Mouse (Mus musculus): ENCODE results near the gene Gpr137. TPM values are rescaled to one million over a fixed set of nuclear protein-coding genes. Genes with fewer than 3 reads are reported as not detected.

The Gpr137 gene
- polyA plus RNA-seq, 1 experiment from 2014 or later: 8.8 TPM

GRCm38 (mm10) chr19:6949951-6950350, 7.7 kb upstream of the Gpr137 start:
- H3K4me1 ChIP-seq: peaks cover 51% of the 10 kb centered on the region
- no peak overlapping the region for H3K9ac ChIP-seq
- no peak for ATAC-seq
- H3K9me3 ChIP-seq (replicated peaks): no peaks in the 10 kb centered on the region
- H3K4me3 ChIP-seq: peak overlapping the region; percentile 70
- H3K36me3 ChIP-seq: peaks cover 36% of the 10 kb centered on the region
- peak overlapping the region; percentile 99 for H3K4me2 ChIP-seq
- no peak overlapping the region; the same call in 1 of the 2 replicates for H3K27ac ChIP-seq
- 63% methylated on average over 5 of the region's 5 CpGs for WGBS (ENCODE audit: insufficient replicate concordance)
- H3K27me3 ChIP-seq (replicated peaks): no peaks in the 10 kb centered on the region

GRCm38 (mm10) chr19:6949532-6949931, 7.3 kb upstream of the Gpr137 start:
- Histone ChIP-seq H3K9ac (no peak overlapping the region), H3K4me2 (0 out of 2 replicates have a peak overlapping the region, but pooled peaks have one; percentile 99), H3K4me3 (no peak overlapping the region), H3K27ac (no peak overlapping the region), H3K4me1 (peaks cover 51% of the 10 kb centered on the region), H3K9me3 (replicated peaks) (no peaks in the 10 kb centered on the region), H3K36me3 (peaks cover 36% of the 10 kb centered on the region), H3K27me3 (replicated peaks) (no peaks in the 10 kb centered on the region)
- WGBS (ENCODE audit: insufficient replicate concordance): 84% methylated on average over 5 of the region's 5 CpGs
- ATAC-seq: no peak

GRCm38 (mm10) chr19:6948186-6948585, 5.9 kb upstream of the Gpr137 start:
- Histone ChIP-seq H3K4me1 (peaks cover 53% of the 10 kb centered on the region), H3K27me3 (replicated peaks) (no peaks in the 10 kb centered on the region), H3K4me3 (no peak overlapping the region), H3K4me2 (no peak overlapping the region), H3K36me3 (peaks cover 28% of the 10 kb centered on the region), H3K9me3 (replicated peaks) (no peaks in the 10 kb centered on the region), H3K9ac (no peak overlapping the region), H3K27ac (peak overlapping the region; percentile 31; the same call in 1 of the 2 replicates)
- no peak for ATAC-seq
- WGBS (ENCODE audit: insufficient replicate concordance): 69% methylated on average over 4 of the region's 4 CpGs

GRCm38 (mm10) chr19:6947742-6948141, 5.5 kb upstream of the Gpr137 start:
- WGBS (ENCODE audit: insufficient replicate concordance): 53% methylated on average over 4 of the region's 4 CpGs
- no peak overlapping the region for H3K9ac ChIP-seq
- H3K4me1 ChIP-seq: peaks cover 53% of the 10 kb centered on the region
- H3K9me3 ChIP-seq (replicated peaks): no peaks in the 10 kb centered on the region
- no peak for ATAC-seq
- H3K27me3 ChIP-seq (replicated peaks): no peaks in the 10 kb centered on the region
- H3K4me3 ChIP-seq: no peak overlapping the region
- H3K36me3 ChIP-seq: peaks cover 26% of the 10 kb centered on the region
- peak overlapping the region; percentile 31; the same call in 1 of the 2 replicates for H3K27ac ChIP-seq
- H3K4me2 ChIP-seq: no peak overlapping the region

- ATAC-seq: no peak
- WGBS (ENCODE audit: insufficient replicate concordance): 90% methylated on average over 6 of the region's 6 CpGs
Measured at GRCm38 (mm10) chr19:6943709-6944108, 1.4 kb upstream of the Gpr137 start.

DNA sequence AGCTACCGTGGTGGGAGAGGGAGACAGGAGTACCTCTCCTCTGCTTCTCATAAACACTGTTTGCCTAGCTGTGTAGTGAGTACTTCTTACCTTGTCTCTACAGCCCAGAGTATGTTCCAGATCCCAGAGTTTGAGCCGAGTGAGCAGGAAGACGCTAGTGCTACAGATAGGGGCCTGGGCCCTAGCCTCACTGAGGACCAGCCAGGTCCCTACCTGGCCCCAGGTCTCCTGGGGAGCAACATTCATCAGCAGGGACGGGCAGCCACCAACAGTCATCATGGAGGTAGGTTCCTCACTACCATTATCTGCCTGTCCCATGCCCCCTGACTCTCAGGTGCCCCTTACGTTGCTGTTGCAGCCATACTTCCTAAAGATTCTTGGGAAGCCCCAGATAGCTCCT, 484 bp upstream of the Gpr137 start:
- Histone ChIP-seq H3K4me2 (peak overlapping the region; percentile 98), H3K9me3 (replicated peaks) (no peaks in the 10 kb centered on the region), H3K9ac (peak overlapping the region; percentile 86), H3K27ac (peak overlapping the region; percentile 94), H3K36me3 (peaks cover 22% of the 10 kb centered on the region), H3K4me3 (peak overlapping the region; percentile 88), H3K4me1 (peaks cover 32% of the 10 kb centered on the region), H3K27me3 (replicated peaks) (peaks cover 8% of the 10 kb centered on the region)
- WGBS (ENCODE audit: insufficient replicate concordance): 21% methylated on average over 5 of the region's 5 CpGs
- ATAC-seq: peak; percentile 14

More at GRCm38 (mm10) chr19:6943709-6944108, 1.4 kb upstream of the Gpr137 start:
- no peaks in the 10 kb centered on the region for H3K27me3 ChIP-seq (replicated peaks)
- H3K4me2 ChIP-seq: no peak overlapping the region
- no peak overlapping the region for H3K9ac ChIP-seq
- no peak overlapping the region for H3K27ac ChIP-seq
- no peak overlapping the region for H3K4me3 ChIP-seq
- H3K9me3 ChIP-seq (replicated peaks): no peaks in the 10 kb centered on the region
- peaks cover 26% of the 10 kb centered on the region for H3K36me3 ChIP-seq
- peaks cover 37% of the 10 kb centered on the region for H3K4me1 ChIP-seq

GRCm38 (mm10) chr19:6941372-6942248, 670 bp downstream of the Gpr137 start, which contains the start of gene Bad:
Gene Bad, plus strand, starts transcription at chr19:6941861.
- Histone ChIP-seq H3K9ac (peak within 1 kb of the TSS; percentile 86), H3K9me3 (replicated peaks) (no peaks in the 10 kb centered on the region), H3K4me2 (peak within 1 kb of the TSS; percentile 98), H3K4me1 (peaks cover 30% of the 10 kb centered on the region), H3K4me3 (peak within 1 kb of the TSS; percentile 88), H3K27ac (peak within 1 kb of the TSS; percentile 94), H3K36me3 (peaks cover 18% of the 10 kb centered on the region), H3K27me3 (replicated peaks) (peaks cover 11% of the 10 kb centered on the region)
- under 1% methylated on average over 83 of the region's 83 CpGs for WGBS (ENCODE audit: insufficient replicate concordance)
- peak; percentile 74 for ATAC-seq

- Histone ChIP-seq H3K4me3 (peak overlapping the region; percentile 88), H3K9ac (peak overlapping the region; percentile 86), H3K36me3 (peaks cover 12% of the 10 kb centered on the region), H3K9me3 (replicated peaks) (no peaks in the 10 kb centered on the region), H3K27me3 (replicated peaks) (peaks cover 19% of the 10 kb centered on the region), H3K4me1 (peaks cover 30% of the 10 kb centered on the region), H3K27ac (peak overlapping the region; percentile 94), H3K4me2 (peak overlapping the region; percentile 98)
- WGBS (ENCODE audit: insufficient replicate concordance): 27% methylated on average over 28 of the region's 29 CpGs
- ATAC-seq: no peak
Measured at GRCm38 (mm10) chr19:6940396-6941351, 1.6 kb downstream of the Gpr137 start.

- H3K4me3 ChIP-seq: no peak overlapping the region
- H3K27ac ChIP-seq: no peak overlapping the region
- WGBS (ENCODE audit: insufficient replicate concordance): 78% methylated on average over 20 of the region's 20 CpGs
- no peak overlapping the region for H3K4me2 ChIP-seq
- H3K27me3 ChIP-seq (replicated peaks): peaks cover 32% of the 10 kb centered on the region
- ATAC-seq: no peak
- no peaks in the 10 kb centered on the region for H3K9me3 ChIP-seq (replicated peaks)
- H3K9ac ChIP-seq: no peak overlapping the region
- peaks cover 30% of the 10 kb centered on the region for H3K4me1 ChIP-seq
- peaks cover under 1% of the 10 kb centered on the region; the same call in 1 of the 2 replicates for H3K36me3 ChIP-seq
Measured at GRCm38 (mm10) chr19:6939106-6940002, 2.9 kb downstream of the Gpr137 start.

DNA sequence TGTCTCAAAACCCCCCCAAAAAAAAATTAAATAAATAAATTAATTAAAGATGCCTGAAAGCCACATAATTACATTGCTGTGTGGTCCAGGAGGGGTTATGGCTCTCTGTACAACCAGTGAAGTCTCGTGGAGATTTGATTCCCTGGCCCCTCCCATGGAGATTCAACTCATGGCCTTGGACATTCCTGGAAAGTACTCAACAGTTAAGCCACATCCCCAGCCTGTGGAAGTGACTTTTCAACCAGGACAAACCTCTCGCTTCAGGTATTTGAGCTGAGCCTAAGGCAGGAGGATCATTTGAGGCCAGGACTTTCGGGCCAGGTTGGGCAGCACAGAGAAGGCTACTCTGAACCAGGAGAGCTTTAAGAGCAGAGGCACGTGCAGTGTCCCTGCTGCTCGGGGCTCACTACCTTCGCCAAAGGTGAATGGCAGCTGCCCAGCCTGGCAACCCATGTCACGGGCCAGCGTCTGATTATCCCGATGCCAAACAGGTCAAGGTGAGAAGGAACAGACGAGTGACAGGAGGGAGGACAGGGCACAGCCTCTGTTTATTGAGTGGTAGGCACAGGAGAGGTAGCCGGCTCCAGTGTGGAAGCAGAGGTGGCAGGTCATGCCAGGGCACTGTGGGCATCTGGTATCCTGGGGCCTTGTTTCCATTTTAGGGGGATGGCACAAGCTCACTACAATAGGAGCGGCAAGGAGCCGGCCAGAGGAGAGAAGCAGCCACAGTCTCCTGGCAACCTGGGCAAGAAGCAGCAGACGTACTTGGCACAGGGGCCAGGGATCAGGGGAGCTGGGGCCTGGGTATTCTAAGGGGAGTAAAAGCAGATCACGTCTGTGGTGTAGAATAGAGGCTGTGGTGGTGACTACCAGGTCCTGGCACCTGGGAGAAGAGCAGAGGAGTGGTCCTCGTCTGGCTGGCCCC, 4.5 kb downstream of the Gpr137 start:
- no peak overlapping the region for H3K9ac ChIP-seq
- peaks cover 26% of the 10 kb centered on the region for H3K4me1 ChIP-seq
- no peak for ATAC-seq
- H3K36me3 ChIP-seq: no peaks in the 10 kb centered on the region
- H3K9me3 ChIP-seq (replicated peaks): no peaks in the 10 kb centered on the region
- no peak overlapping the region for H3K27ac ChIP-seq
- no peak overlapping the region for H3K4me2 ChIP-seq
- H3K4me3 ChIP-seq: no peak overlapping the region
- peaks cover 47% of the 10 kb centered on the region for H3K27me3 ChIP-seq (replicated peaks)
- 72% methylated on average over 16 of the region's 16 CpGs for WGBS (ENCODE audit: insufficient replicate concordance)
